Comparison of ENCODE assay signal across 8 mouse cellular contexts in the genomic region with DNA sequence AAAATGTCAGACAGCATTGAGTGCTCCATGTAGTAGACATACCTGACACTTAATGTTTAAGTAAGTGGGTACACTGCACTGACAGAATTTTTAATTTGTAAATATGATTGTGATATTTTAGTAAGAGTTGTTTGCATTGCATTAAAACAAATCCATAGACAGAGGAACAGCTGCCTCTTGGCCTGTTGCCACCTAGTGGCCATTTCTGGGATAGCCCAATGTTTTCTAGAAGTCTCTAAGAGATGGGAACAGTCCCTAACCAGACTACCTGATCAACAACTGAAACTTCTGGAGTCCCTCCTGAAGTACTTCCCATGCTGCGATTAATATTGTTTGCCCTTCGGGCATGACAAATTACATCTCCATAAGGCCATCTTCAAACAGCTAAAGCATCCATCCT.
DNase-seq lines count a peak whose midpoint lies in the region; ATAC-seq lines count a peak whose summit lies in the region.

No protein-coding gene starts in this region.

- H3K27me3 ChIP-seq in liver, embryonic 12.5 days (replicated peaks) = 0 out of 2 replicates have a peak, but pooled peaks cover 3% of the 10 kb centered on the region

- H3K36me3 ChIP-seq in liver, embryonic 12.5 days = no peaks in the 10 kb centered on the region

- H3K4me2 ChIP-seq in liver, embryonic 12.5 days = no peak overlapping the region

- intact Hi-C loops in heart, postnatal 36 days (cut with DNase I) = loop anchor here (1.0 to 5.0 kb wide), 2 partner anchors 325 to 380 kb away; no protein-coding TSS in a partner anchor
- intact Hi-C loops in left cerebral cortex, postnatal 14 days (cut with DNase I) = loop anchor here (2.0 kb wide), 1 partner anchor 325 kb away; no protein-coding TSS in a partner anchor

- no peaks in the 10 kb centered on the region for H3K9me3 ChIP-seq in liver, embryonic 12.5 days (replicated peaks)

- no peaks in the 10 kb centered on the region for H3K4me1 ChIP-seq in liver, embryonic 12.5 days

- no peak for ATAC-seq in liver, embryonic 12.5 days

- H3K4me3 ChIP-seq in liver, embryonic 12.5 days = no peak overlapping the region

- peak; percentile 59 for DNase-seq in liver
- peak; percentile 74 to 75 for DNase-seq in adrenal gland, adult 18-20 months (ENCODE audit: low spot score in 2 of 2)
- peak; percentile 85 for DNase-seq in embryo, embryonic 10.5 days (ENCODE audit: low spot score)
- DNase-seq in heart, postnatal 36 days = peak; percentile 68 to 77
- peak; percentile 82 to 91 for DNase-seq in left cerebral cortex, postnatal 14 days (ENCODE audit: low spot score in 2 of 2)
- DNase-seq in ovary, postnatal 14 days (ENCODE audit: low spot score) = peak; percentile 81
- peak; percentile 87 for DNase-seq in thymus, postnatal 14 days

- WGBS in liver, embryonic 12.5 days (ENCODE audit: insufficient replicate concordance) = 41% methylated on average over 2 of the region's 2 CpGs

- H3K27ac ChIP-seq in liver, embryonic 12.5 days = no peak overlapping the region

- H3K9ac ChIP-seq in liver, embryonic 12.5 days = no peak overlapping the region
